Mouse (Mus musculus) CH12.LX (cell line): ENCODE measurements around the gene Fah.

Experiments used
- CHD2 ChIP-seq: IDR thresholded peaks from 2 replicates; pipeline ENCODE4 v1.6.1; 2011; ENCODE audit warnings: low read length, improper control_type of control experiment
- CTCF ChIP-seq, 2 experiments: IDR thresholded peaks in 1 of 2; conservative IDR thresholded peaks in 1 of 2; 2 replicates each; pipeline ENCODE4 v1.5.1; 2011 to 2012; ENCODE audit warnings: low read depth in 2 of 2, low read length in 2 of 2, improper control_type of control experiment in 1 of 2, inconsistent platforms in 1 of 2, mild to moderate bottlenecking in 1 of 2, moderate library complexity in 1 of 2
- ELF1 ChIP-seq: IDR thresholded peaks from 2 replicates; pipeline ENCODE4 v1.6.1; 2014; ENCODE audit warnings: low read depth, mild to moderate bottlenecking, inconsistent platforms, low read length, improper control_type of control experiment
- EP300 ChIP-seq: IDR thresholded peaks from 2 replicates; pipeline ENCODE4 v1.6.1; 2011; ENCODE audit warnings: low read length, improper control_type of control experiment
- ETS1 ChIP-seq: conservative IDR thresholded peaks from 2 replicates; pipeline ENCODE4 v1.6.1; 2012; ENCODE audit warnings: low read depth, mild to moderate bottlenecking, inconsistent platforms, low read length, improper control_type of control experiment, moderate library complexity
- MAX ChIP-seq: IDR thresholded peaks from 2 replicates; pipeline ENCODE4 v1.6.1; 2011; ENCODE audit warnings: low read length, improper control_type of control experiment
- MYC ChIP-seq: IDR thresholded peaks from 2 replicates; pipeline ENCODE4 v1.6.1; 2011; ENCODE audit warnings: low read depth, mild to moderate bottlenecking, improper control_type of control experiment, low read length
- POLR2A ChIP-seq: IDR thresholded peaks from 2 replicates; pipeline ENCODE4 v1.6.1; 2011; ENCODE audit warnings: low read depth, mild to moderate bottlenecking, improper control_type of control experiment, low read length
- SIN3A ChIP-seq: IDR thresholded peaks from 2 replicates; pipeline ENCODE4 v1.6.1; 2012; ENCODE audit warnings: low read length, improper control_type of control experiment, inconsistent platforms
- UBTF ChIP-seq: IDR thresholded peaks from 2 replicates; pipeline ENCODE4 v1.6.1; 2012; ENCODE audit warnings: low read depth, mild to moderate bottlenecking, inconsistent platforms, low read length, improper control_type of control experiment, moderate library complexity
- USF1 ChIP-seq: IDR thresholded peaks from 2 replicates; pipeline ENCODE4 v1.6.1; 2014; ENCODE audit warnings: low read depth, mild to moderate bottlenecking, inconsistent platforms, low read length, improper control_type of control experiment
- USF2 ChIP-seq: conservative IDR thresholded peaks from 2 replicates; pipeline ENCODE4 v1.6.1; 2011; ENCODE audit warnings: low read depth, low read length, improper control_type of control experiment
- ZC3H11A ChIP-seq: IDR thresholded peaks from 2 replicates; pipeline ENCODE4 v1.6.1; 2012; ENCODE audit warnings: low read depth, mild to moderate bottlenecking, inconsistent platforms, low read length, improper control_type of control experiment

DNA sequence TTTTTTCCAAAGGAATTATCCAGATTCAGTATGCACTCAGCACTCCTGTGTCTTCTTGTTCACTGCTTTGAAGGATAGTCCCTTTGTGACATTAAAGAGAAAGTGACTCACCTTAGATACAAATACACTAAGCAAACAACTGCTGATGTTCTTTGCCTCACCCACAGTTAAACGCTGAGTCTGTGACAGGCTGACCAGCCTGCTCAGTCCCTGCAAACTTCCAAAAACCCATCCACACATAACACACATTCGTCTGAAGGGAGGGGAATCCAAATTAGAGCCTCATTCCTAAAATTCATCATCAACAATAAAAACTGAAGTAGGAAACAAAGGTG, 45.4 kb upstream of the Fah start:
- TF ChIP-seq MAX (no peak), CTCF (conservative IDR thresholded peaks at IDR 0.05 in 1 of 2, IDR thresholded peaks at IDR 0.05 in 1 of 2; ENCODE audit: low read depth in 2 of 2, low read length in 2 of 2) (no peak), POLR2A (no peak), CHD2 (no peak), UBTF (no peak), SIN3A (no peak), USF2 (no peak), ELF1 (no peak), ETS1 (no peak), USF1 (no peak), EP300 (no peak), MYC (no peak), ZC3H11A (no peak)
